Mouse (Mus musculus) lung, postnatal 0 days (tissue): ENCODE measurements around the gene Nme7.

ENCODE experiments used
- CTCF ChIP-seq: IDR thresholded peaks from 2 replicates; pipeline ENCODE4 v1.5.1; 2016; ENCODE audit warnings: antibody characterized with exemption, mild to moderate bottlenecking
- EP300 ChIP-seq: IDR thresholded peaks from 2 replicates; pipeline ENCODE4 v1.6.1; 2016; ENCODE audit warnings: antibody characterized with exemption, mild to moderate bottlenecking, control low read depth

- TF ChIP-seq CTCF (no peak), EP300 (no peak)
Measured at GRCm38 (mm10) chr1:164471632-164472031, 167.7 kb downstream of the Nme7 start.
